Mouse (Mus musculus) C2C12 (cell line): ENCODE data around the gene Cox20. TPM values are rescaled to one million over a fixed set of nuclear protein-coding genes. Genes with fewer than 3 reads are reported as not detected.
"Not testable (repeated sequence)": the region's sequence is repeated elsewhere in the genome, so short reads cannot be mapped to it uniquely, and the experiment has no call there.

Source experiments
- H3K27me3 ChIP-seq: one replicate; pipeline ENCODE4 v1.6.1; 2011; ENCODE audit not compliant: control insufficient read depth, insufficient read depth, insufficient read length
- H3K36me3 ChIP-seq: one replicate; pipeline ENCODE4 v1.6.1; 2011; ENCODE audit not compliant: control insufficient read depth, insufficient read depth
- H3K4me3 ChIP-seq: one replicate; pipeline ENCODE4 v1.5.1; 2011; ENCODE audit warnings: mild to moderate bottlenecking, control low read depth; ENCODE audit not compliant: poor library complexity, insufficient read depth, severe bottlenecking
- H3K79me2 ChIP-seq: one replicate; pipeline ENCODE4 v1.6.1; 2011; ENCODE audit not compliant: control insufficient read depth, insufficient read depth
- H3K79me3 ChIP-seq: one replicate; pipeline ENCODE4 v1.6.1; 2011; ENCODE audit warnings: low read depth, control low read depth
- H3ac ChIP-seq: one replicate; pipeline ENCODE3; 2011; ENCODE audit warnings: low read depth; ENCODE audit not compliant: control insufficient read depth, insufficient read length
- CEBPB ChIP-seq: IDR thresholded peaks from one replicate; pipeline ENCODE4 v1.6.1; 2011; ENCODE audit warnings: low read depth, mild to moderate bottlenecking, control low read depth, moderate library complexity
- CTCF ChIP-seq: IDR thresholded peaks from one replicate; pipeline ENCODE4 v1.5.1; 2011; ENCODE audit not compliant: control insufficient read depth, insufficient read depth, insufficient read length
- FOSL1 ChIP-seq: IDR thresholded peaks from one replicate; pipeline ENCODE4 v1.8.0; 2011; ENCODE audit warnings: mild to moderate bottlenecking, low read length; ENCODE audit not compliant: poor library complexity, insufficient read depth, severe bottlenecking
- MAX ChIP-seq: IDR thresholded peaks from one replicate; pipeline ENCODE4 v1.6.1; 2011; ENCODE audit warnings: mild to moderate bottlenecking, control low read depth
- MYOD1 ChIP-seq: IDR thresholded peaks from one replicate; pipeline ENCODE4 v1.6.1; 2011; ENCODE audit warnings: low read depth; ENCODE audit not compliant: control insufficient read depth, insufficient read length
- MYOG ChIP-seq: IDR thresholded peaks from one replicate; pipeline ENCODE4 v1.6.1; 2011; ENCODE audit not compliant: control insufficient read depth, insufficient read length; ENCODE audit errors: extremely low read depth
- USF1 ChIP-seq: IDR thresholded peaks from one replicate; pipeline ENCODE4 v1.6.1; 2011; ENCODE audit warnings: low read depth, mild to moderate bottlenecking, control low read depth, moderate library complexity
- long read RNA-seq, 2 experiments: library from polyadenylated mRNA; unstranded; transcript quantifications; one replicate each; pipeline ENCODE4 v2.0.0; 2019 to 2020
- polyA plus RNA-seq: library from polyadenylated mRNA; unstranded; fragments of >200 nt; fragmentation: generic; extraction: Trizol; gene quantifications from one replicate; pipeline ENCODE4 v1.2.1, GENCODE M21; 2012; ENCODE audit warnings: missing spikeins

The Cox20 gene
- polyA plus RNA-seq: 40.8 TPM
- long read RNA-seq, experiment 1, transcript Cox20-201 (4 exons, 471 nt): major isoform, 48 of 48 reads
- long read RNA-seq, experiment 1, partial matches to known transcripts: 0 of 48 reads
- long read RNA-seq, experiment 1, other reads (novel, unspliced or antisense): 0 of 48 reads
- long read RNA-seq, experiment 2, partial matches to known transcripts: 0 of 2 reads
- long read RNA-seq, experiment 2, other reads (novel, unspliced or antisense): 0 of 2 reads

GRCm38 (mm10) chr1:178318389-178319184 is at the start of gene Cox20:
TSS of gene Cox20 (plus strand) at chr1:178319130.
- Histone ChIP-seq H3ac (peak within 1 kb of the TSS; percentile 89), H3K79me2 (peaks cover 42% of the 10 kb centered on the region), H3K27me3 (no peaks in the 10 kb centered on the region), H3K36me3 (peaks cover 40% of the 10 kb centered on the region), H3K4me3 (peak within 1 kb of the TSS; percentile 42), H3K79me3 (peaks cover 7% of the 10 kb centered on the region)
- TF ChIP-seq MYOD1 (no peak), FOSL1 (no peak), MYOG (no peak), MAX (no peak), USF1 (no peak), CTCF (no peak), CEBPB (no peak)

- TF ChIP-seq CTCF (no peak), FOSL1 (no peak)
- no peaks in the 10 kb centered on the region for H3K79me2 ChIP-seq
- H3K79me3 ChIP-seq: no peaks in the 10 kb centered on the region
- H3K27me3 ChIP-seq: no peaks in the 10 kb centered on the region
- no peaks in the 10 kb centered on the region for H3K36me3 ChIP-seq
- H3ac ChIP-seq: no peak overlapping the region
- H3K4me3 ChIP-seq: no peak overlapping the region
These were observed 48.3 kb upstream of the Cox20 start for GRCm38 (mm10) chr1:178270635-178271034.

GRCm38 (mm10) chr1:178275174-178275730 is 43.7 kb upstream of the Cox20 start:
- Histone ChIP-seq H3ac (no peak overlapping the region), H3K79me3 (no peaks in the 10 kb centered on the region), H3K79me2 (no peaks in the 10 kb centered on the region), H3K4me3 (no peak overlapping the region), H3K27me3 (no peaks in the 10 kb centered on the region), H3K36me3 (no peaks in the 10 kb centered on the region)
- TF ChIP-seq USF1 (no peak), CTCF (no peak), MAX (no peak), MYOD1 (no peak), CEBPB (no peak), FOSL1 (no peak), MYOG (no peak)

- Histone ChIP-seq H3K79me3 (no peaks in the 10 kb centered on the region), H3K79me2 (no peaks in the 10 kb centered on the region), H3K27me3 (no peaks in the 10 kb centered on the region), H3ac (no peak overlapping the region), H3K36me3 (no peaks in the 10 kb centered on the region), H3K4me3 (no peak overlapping the region)
- no peak for TF ChIP-seq MYOG
- TF ChIP-seq CEBPB: no peak
- TF ChIP-seq FOSL1: no peak
- no peak for TF ChIP-seq MAX
- TF ChIP-seq USF1: no peak
- TF ChIP-seq MYOD1: no peak
- no peak for TF ChIP-seq CTCF
These were observed 43.2 kb upstream of the Cox20 start for GRCm38 (mm10) chr1:178275738-178276053.

- H3K27me3 ChIP-seq: no peaks in the 10 kb centered on the region
- no peaks in the 10 kb centered on the region for H3K79me3 ChIP-seq
- H3K79me2 ChIP-seq: no peaks in the 10 kb centered on the region
- TF ChIP-seq CTCF (no peak), MYOD1 (no peak)
- H3ac ChIP-seq: peak overlapping the region; percentile 62
- no peak overlapping the region for H3K4me3 ChIP-seq
- H3K36me3 ChIP-seq: no peaks in the 10 kb centered on the region
These were observed 42.6 kb upstream of the Cox20 start for GRCm38 (mm10) chr1:178276054-178276911.

GRCm38 (mm10) chr1:178283314-178283713 is 35.6 kb upstream of the Cox20 start:
- not testable (repeated sequence) for H3K36me3 ChIP-seq, H3K79me2 ChIP-seq, H3K79me3 ChIP-seq, H3K27me3 ChIP-seq, H3ac ChIP-seq, H3K4me3 ChIP-seq
